Mouse (Mus musculus) adrenal gland, postnatal 25 days (tissue): ENCODE results near the gene Dock9. TPM values are rescaled to one million over a fixed set of nuclear protein-coding genes. Genes with fewer than 3 reads are reported as not detected.

Experiments used
- DNase-seq: peaks from one replicate; pipeline ENCODE4 v3.0.0; 2021; ENCODE audit warnings: mixed read lengths
- total RNA-seq: library from RNA; stranded (reverse); gene quantifications from 2 replicates; pipeline ENCODE4 v1.2.3, GENCODE M21; 2021

Dock9 gene
- total RNA-seq, 1 experiment from 2014 or later, result 28.8 TPM

DNA sequence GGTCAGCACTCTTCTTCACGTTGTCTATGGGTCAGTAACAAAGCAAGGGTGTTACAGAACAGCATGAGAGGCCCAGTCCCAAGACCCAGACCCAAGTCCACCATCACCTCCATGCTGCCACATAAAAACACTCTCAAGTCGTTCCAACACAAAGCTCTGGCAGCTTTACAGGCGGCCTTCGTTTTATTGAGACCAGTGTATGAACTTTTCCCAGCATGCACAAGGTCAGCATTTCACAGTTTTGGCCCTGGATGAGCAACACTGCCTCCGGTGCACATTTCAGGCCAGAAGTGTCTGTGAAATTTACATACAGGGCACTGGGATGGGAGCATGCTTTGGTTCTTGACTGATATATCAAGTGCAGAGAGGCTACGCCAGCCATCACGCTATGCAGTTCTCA is 6.5 kb downstream of the Dock9 start:
- DNase-seq, result no peak

DNA sequence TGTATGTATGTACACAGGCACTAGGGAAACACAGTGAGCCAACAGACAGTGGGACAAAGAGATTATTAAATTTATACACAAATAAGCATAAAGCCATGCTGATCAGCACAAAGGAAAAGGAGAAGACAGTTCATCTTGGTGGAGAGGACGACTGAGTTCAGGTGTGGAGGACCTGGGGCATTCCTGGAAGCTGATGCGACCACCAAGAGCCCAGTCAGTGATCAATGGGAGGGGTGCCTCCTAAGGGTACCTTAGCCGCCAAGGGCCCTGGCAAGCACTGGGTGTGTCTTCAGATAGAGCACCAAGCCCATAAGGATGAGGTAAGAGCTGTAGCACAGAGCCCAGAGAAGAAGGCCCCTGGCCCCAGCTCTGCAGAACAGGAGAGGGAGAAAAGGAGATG is 8.4 kb downstream of the Dock9 start:
- no peak for DNase-seq

DNA sequence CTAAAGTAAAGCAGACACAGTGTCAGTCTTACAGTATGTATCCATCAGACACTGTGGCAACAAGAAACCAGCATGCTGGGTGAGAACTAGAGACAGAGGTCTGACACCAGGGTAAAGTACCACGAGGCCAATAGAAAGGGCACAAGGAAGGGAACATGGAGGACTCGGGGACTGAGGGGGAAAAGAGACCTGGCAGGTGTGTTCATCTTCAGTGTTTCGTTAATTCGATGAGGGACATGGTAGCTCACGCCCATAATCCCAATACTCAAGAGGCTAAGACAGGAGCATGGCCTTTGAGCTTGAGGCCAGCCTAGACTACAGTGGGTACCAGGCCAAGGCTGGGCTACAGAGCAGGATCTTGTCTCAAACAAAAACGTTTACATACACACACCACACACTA is 9.2 kb downstream of the Dock9 start:
- no peak for DNase-seq

DNA sequence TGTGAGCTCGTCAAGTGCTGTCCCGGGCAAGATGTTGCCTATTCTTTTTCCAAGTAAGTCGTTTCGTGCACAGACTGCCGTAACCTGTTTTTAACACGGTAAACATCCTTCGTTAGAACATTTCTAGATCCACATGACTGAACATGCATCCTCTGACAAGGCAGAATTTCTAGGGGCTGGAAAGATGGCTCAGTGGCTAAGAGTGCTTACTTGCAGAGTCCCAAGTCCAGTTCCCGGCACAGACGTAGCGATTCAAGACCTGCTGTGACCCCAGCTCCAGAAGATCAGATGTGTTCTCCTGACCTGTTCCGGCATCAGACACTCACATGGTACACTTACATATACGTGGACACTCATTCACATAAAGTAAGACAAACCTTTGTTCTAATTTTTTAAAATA is 10.2 kb downstream of the Dock9 start:
- no peak for DNase-seq

DNA sequence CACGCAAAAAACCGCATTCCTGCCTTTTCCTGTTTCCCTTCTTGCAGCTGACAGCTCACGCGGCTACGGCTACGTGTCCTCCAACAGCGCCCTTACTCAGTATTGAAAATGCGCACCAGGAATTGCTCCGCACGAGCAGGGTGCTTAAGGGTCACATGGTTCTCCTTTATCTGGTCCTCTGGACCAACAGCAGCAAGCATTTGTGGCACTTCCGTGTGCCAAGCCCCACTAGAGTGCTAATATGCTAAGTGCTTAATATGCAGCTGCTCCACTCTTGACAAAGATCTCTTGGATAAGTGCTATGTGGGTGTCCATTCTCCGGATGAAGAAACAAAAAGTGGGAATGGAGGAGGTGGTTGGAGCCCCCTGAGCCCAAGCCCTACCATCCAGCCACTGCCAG is 10.7 kb downstream of the Dock9 start:
- no peak for DNase-seq

DNA sequence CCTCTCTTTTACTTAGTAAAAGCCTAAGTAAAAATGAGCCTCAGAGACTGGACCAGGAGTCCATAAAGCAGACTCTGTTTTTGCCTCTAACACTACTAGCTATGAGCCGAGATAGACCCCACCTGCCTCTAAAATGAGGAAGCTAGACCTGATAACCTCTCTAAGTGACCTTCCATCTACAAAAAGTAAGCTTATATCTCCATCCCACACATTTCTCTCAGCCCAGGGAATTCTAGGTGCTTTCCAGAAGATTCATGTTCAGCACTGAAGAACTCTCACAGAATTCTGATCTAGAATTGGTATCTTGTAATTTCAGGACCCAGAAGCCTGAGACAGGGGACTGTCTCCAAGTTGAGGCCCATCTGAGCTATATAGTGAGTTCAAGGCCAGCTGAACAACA is 12.2 kb downstream of the Dock9 start:
- DNase-seq, result no peak

DNA sequence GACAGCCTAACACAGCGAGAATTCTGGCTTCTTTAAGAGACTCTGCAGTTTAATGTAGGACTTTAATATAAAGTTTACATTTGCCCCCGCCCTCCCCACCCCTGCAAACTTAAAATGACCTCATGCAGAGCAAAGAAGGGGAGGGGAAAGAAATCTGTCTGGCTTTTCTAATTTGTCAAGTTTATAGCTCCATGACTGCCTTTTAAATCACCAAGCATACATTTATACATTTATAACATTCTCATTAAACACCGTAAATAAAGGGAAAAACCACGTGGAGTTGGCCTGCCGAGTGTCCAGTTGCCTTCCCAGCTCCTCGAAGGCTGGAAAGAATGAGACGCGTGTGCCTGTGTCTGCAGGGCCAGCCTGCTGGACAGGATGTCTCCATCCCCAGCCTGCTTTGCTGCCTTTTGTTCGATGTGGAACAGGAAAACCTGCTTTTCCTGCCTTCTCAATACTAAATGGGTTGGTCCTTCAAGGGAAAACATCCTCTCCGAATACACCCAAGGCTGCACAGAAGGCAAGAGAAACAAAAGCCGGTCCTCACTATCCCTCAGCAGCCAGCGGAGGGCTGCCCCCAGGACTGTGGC is 16.6 kb downstream of the Dock9 start:
- DNase-seq, result peak; percentile 14

DNA sequence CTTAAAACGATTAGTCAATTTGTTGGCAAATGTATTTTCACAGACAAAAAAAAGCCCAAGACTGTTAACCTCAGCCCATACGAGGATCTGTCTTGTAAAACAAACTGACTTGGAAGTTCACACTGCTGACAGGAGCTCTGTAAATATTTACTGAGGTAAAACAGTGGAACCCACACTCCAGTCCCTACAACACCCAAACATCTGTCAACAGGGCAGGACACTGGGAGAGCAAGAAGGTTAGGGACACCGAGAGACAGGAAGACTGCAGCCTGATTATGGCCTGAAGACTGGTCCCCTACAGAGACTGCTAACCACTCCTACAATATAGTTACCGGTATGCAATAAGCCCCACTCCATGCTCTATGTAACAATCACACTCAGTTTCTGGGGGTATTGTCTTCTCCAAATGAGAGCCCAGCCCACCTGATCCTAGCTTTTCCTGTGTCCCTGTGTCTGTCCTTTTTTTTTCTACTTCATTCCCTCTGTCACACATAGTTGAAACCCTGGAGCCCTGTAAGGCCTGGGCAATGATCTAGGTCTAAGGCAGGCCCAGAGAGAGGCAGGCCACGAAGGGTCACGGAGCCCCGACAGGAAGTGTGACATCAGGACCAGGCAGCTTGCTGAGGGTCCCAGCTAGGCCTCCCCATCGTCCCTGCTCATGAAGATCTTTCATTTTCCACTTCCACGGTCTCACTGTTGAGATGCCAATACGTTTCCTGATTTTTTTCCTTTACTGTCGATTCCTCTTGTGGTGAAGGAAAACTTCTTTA is 17.3 kb downstream of the Dock9 start:
- no peak for DNase-seq

DNA sequence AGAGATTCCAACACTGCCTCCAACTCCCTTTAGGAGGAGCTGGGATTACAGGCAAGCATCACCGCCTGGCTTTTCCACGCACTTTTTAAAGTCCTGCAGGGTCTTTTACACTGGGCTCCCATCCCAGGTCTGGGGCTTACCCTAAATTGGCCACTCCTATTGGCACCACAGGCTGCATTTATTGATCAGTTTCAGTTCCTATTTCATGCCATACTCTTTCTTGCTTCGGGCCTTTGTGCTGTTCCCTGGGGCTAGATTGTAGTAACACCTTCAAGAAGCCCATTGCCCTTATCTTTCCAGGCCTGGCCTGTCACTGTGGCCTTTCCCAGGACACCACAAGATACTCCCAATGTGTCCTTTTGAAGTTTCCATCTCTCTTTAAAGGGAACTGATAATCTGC is 18.0 kb downstream of the Dock9 start:
- no peak for DNase-seq

DNA sequence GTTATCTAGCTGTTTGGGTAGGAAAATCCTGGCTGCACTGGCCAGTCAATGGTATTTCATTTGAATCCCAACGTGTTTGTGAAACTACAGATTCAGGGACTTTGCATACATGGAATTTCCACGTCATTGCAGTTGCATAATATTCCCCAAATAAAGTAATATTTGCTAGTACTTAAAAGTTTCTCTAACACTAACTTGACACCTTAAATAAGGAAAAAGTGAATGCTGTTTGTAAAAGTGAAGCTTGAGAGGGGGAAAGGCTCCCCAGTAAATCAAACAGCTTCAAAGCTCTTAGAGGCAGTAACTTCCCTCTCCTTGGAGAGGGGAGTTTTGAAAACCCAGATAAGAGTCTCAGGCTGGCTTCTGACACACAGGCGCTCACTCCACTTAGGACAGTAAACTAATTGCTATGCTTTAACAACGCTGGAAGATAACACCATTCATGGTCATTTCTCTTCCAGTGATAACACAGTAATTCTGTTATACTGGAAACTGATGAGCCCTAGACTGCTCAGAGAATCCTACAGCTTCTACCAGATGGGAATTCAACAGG is 20.3 kb downstream of the Dock9 start:
- DNase-seq, result no peak

DNA sequence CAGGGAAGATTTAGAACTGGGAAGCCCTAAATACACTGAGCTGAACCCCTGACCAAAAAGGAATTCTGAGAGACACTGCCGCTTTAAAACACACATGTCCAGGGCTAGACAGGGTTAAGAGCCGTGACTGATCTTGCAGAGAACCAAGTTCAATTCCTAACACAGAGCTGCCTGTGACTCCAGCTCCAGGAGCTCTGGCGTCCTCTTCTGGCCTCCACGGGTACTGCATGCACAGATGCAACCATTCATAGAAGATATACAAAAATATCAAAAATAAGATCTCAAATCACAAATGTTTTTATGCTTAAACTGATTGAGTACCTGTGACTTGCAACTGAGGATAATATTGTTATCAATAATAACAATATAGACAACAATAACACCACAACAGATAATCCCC is 20.9 kb downstream of the Dock9 start:
- no peak for DNase-seq

DNA sequence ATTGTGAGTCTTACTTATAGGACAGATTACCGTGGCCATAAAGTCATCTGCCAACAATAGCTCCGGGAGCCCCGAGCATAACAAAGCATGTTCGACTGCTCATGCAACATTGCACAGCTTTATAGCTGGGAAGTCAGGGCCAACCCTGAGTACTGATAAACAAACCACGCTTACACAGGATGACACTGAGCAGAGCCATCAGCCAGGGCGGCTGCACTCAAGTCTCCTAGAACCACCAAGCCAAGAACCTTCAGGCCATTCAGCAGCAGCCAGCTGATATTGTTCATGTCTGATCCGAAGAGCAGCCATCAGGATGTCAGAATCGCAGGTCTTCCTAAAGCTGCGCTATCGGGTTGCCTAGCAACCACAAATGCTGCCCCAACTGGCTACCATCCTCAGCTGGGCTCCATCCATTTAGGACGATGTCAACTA is 35.6 kb downstream of the Dock9 start:
- no peak for DNase-seq

DNA sequence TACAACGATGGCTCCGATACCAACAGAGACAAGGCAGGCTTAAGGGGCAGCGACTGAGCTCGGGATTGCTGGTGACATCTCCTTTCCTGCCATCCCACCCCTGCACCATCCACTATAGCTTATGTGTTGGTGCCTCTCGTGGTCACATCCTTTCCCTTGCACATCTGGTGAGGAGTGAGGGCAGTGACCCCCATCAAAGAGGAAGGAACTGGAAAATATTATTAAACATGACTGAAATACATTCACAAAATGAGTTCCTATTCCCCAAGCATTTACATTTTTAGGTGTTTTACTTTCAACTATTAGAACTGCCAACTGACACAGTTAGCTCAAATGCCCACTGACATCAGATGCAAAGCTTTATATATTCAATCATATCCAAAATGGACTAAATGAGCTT is 37.2 kb downstream of the Dock9 start:
- no peak for DNase-seq

DNA sequence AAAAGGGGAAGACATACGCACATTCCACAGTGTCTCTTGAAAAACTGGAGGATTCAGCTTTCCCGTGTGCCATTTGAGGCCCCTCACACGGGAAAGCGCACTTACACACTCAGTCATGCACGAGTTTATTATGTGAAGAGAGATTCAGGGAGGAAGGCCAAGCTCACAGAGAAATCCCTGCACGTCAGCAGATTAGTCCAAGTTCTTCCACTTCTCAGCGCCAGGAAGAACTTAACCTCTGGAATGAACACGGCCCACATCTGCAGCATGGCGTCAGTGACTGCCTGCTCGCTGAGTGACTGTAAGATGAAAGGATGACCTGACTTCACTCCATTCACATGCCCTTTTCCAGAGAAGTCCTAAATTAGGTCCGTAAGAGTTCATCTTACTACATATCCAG is 43.5 kb downstream of the Dock9 start:
- DNase-seq, result no peak

DNA sequence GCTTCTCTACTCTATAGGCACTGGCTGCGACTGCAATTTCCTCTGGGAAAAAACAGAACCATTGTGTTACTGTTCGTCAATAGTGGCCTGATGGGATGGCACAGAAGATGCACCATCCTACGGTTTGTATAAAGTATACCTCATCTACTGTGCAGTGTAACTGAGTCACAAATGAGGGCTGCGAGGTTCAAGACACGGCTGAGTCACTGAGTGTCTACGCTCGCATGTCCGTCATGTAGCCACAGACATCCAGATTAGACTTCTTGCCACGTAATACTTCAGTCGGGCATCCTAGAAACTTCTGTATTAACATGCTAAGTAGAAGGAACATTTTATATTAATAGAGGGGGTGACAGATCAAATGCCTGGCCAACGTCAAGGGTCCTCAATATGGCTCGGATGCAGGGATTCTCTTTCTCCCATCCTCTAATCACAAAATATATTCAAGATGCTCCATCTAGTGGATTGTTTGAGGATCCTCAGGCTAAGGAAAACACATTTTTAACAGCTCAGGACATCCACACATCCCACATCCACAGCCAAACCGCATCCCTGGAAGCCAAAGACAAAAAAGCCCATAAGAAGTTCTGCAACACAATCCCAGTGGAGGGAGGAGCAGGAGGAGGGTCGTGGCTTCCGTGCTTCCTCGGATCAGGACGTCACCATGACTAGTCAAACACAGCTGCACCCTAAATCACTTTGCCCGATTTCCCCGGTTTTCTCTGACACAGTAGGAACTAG is 44.8 kb downstream of the Dock9 start:
- DNase-seq, result no peak

DNA sequence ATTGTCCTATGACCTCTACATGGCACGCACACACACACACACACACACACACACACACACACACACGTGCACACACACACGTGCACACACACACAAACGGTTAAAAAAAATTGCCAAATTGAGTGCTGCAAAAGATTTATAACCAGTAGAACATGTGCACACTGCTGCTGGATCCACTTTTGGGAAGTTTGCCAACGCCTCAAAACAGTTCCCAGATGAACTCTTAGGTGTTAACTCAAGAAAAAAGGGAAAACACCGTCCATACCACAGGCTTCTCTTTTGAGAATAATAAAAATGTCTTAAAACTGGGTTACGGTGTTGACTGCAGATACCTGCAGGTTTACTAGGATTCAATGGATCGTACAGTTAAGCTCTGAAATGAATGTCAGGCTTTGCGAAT is 48.0 kb downstream of the Dock9 start:
- no peak for DNase-seq

DNA sequence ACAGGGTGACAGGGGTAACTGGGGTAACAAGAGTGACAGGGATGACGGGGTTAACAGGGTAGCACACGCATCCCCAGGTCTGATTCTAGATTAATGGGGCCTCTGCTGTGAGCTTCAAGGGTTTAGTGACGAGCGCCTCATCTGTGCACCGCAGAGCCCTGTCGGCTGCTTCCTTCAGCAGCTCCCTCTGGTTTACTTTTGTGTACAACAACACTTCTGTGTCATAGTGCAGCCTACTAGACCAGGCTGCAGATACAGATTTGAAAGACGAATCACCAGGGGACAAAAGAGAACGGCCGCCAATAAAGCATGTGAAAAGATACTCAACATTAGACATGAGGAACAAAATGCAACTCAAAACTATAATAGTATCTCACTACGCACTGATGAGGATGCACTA is 48.6 kb downstream of the Dock9 start:
- DNase-seq, result no peak

DNA sequence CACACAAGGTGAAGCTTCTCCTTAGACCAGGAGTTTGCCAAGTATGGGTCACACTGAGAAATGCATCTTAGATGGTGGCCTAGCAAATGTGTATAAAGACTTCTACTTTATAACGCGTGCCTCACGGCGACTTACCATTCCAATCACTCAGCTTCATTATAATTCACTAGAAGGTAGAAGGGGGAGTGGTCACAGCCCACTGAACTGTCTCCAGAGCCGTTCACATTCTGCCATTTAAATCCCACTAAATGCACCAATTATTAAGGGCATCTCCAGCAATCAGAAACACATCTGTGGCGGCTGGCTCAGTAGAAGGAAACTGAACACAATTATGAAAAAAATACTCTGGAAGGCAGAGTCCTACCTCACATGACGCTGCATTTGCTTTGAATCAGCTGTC is 50.3 kb downstream of the Dock9 start:
- DNase-seq, result no peak

DNA sequence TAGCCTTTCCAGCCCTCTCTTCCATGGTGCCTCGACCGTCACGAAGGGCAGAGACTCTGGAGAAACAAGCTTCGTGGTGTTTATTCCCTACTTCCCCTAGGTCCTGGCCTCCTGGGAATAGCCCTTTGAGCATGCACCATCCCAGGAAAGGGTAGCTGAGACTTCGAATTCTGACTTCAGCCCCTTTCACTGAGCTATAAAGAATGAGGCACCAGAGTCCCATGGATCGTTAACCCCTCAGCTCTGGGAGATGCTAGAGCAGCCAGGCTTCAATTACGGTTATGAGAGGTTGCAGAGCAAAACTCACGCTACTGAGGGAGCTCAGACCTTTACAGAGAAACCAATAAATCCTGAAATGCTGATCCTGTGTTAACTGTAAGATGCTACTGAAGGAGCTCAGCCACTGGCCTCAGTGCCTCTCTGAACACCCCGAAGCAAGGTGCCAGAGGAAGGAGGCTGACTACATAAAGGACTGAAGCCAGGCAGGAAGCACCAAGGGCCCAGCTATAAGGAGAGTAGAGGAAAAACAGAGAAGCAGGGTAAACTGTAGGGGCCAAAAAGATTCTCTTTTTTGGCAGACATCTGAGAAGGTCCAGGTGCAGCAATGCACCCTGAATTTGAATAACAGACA is 53.7 kb downstream of the Dock9 start:
- no peak for DNase-seq

DNA sequence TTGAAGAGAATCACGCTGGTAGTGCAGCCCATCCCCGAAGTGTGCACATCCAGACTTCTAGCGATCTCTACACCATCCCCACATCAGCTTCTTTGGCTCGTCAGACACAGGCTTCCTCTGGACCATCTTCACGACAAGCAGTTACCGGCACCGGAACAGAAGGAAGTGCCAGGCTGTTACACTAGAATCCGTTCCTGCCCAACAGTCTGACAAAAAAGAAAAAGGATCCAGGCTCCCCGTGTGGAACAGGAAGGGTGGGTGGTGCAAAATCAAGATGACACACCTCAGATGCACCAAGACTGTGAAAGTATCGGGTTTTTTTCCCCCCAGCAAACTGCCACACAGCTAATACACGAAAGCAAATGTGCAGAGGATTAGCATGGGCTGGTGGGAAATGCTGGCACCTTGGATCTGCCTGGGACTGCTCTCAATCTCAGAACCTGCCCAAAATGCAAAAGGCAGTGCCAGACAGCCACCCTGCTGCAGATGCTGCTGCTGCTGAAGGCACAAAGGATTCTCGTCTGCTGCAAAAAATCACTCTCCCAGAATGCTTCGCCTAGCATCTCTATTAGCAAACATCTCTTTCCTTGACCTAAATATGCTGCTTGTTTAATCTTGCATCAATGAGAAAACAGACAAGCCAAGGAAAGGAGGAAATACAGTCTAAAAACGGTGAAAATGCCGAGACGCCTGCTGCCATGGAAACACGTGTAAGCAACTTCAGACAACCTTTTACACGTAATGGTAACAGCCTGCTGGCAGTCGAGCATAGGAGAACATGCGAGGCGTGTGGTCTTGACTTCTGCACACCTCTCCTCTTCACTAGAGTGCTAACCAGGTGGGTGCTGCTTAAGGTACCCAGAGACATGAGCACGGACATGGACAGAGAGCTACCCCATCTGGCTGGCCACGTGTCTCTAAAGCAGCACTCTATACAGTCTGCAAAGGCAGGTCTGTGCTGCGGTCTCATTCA is 58.9 kb downstream of the Dock9 start:
- DNase-seq, result no peak

DNA sequence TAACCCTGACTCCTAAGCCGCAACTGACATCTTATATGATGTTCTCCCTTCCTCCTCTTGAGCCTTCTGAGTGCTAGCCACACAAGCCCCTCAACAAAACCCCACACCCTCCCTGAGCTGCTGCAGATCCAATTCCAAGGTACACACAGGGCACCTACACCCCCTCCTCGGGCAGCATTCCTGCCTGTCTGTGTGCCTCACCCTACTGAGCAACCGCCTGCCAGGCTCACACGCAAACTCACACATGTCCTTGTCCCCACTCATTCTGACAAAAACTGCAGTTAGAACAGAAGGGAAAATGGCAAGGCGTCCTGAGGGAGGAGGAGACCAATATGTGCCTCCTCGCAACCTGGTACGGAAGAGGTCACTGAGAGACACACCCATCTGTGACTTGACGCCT is 60.4 kb downstream of the Dock9 start:
- DNase-seq, result no peak

DNA sequence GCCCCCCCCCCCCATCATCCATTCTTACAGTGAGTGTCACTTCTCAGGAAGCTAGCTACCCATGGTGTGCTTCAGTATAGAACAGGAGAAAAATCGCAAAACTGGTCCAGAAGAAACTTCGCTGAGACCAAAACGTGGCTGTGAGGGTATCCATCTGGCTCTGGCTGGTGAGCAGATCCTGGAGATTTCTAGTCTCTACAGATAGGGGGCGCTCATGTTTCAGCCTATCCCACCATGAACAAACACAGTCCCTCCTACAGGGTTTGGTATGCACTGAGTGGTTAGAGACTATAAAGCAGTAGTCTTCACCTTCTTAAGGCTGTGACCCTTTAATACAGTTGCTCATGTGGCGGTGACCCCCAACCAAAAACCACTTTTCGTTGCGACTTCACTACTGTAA is 62.0 kb downstream of the Dock9 start:
- DNase-seq, result no peak
